Mouse (Mus musculus) heart, postnatal 0 days (tissue): ENCODE data around the gene Oxsr1. TPM values are rescaled to one million over a fixed set of nuclear protein-coding genes. Genes with fewer than 3 reads are reported as not detected.

Experiments
- ATAC-seq: fragments of 200-750 bp; cut with Nextera tagmentation; 2 replicates; pipeline ENCODE4 v1.8.0; 2017; ENCODE audit warnings: low read depth, moderate number of reproducible peaks, moderate library complexity; ENCODE audit not compliant: insufficient read depth
- DNase-seq: peaks from one replicate; pipeline ENCODE4 v3.0.0-alpha.2; 2016; ENCODE audit warnings: low spot score
- H3K27ac ChIP-seq: fragments of 300-500 bp; sonication (generic); 2 replicates; pipeline ENCODE4 v1.5.1; 2014; ENCODE audit warnings: low read depth, mild to moderate bottlenecking
- H3K27me3 ChIP-seq: fragments of 300-500 bp; sonication (generic); 2 replicates; pipeline ENCODE4 v1.6.1; 2014; ENCODE audit warnings: low read length, mixed read lengths; ENCODE audit not compliant: control insufficient read depth, insufficient read depth
- H3K36me3 ChIP-seq: fragments of 300-500 bp; sonication (generic); replicated peaks from 2 replicates; pipeline ENCODE4 v1.6.1; 2014; ENCODE audit warnings: low read length, mixed read lengths; ENCODE audit not compliant: control insufficient read depth, insufficient read depth
- H3K4me1 ChIP-seq: fragments of 300-500 bp; sonication (generic); 2 replicates; pipeline ENCODE4 v1.6.1; 2014; ENCODE audit warnings: antibody characterized with exemption; ENCODE audit not compliant: control insufficient read depth, insufficient read depth
- H3K4me2 ChIP-seq: fragments of 300-500 bp; sonication (generic); 2 replicates; pipeline ENCODE4 v1.6.1; 2014; ENCODE audit warnings: low read depth, mild to moderate bottlenecking, low read length, moderate library complexity
- H3K4me3 ChIP-seq: fragments of 300-500 bp; sonication (generic); 2 replicates; pipeline ENCODE4 v1.5.1; 2014; ENCODE audit warnings: low read depth, low read length
- H3K9ac ChIP-seq: fragments of 300-500 bp; sonication (generic); replicated peaks from 2 replicates; pipeline ENCODE4 v1.6.1; 2014; ENCODE audit warnings: low read depth, low read length, mixed read lengths
- H3K9me3 ChIP-seq: fragments of 300-500 bp; sonication (generic); replicated peaks from 2 replicates; pipeline ENCODE4 v1.6.1; 2016; ENCODE audit warnings: low read length; ENCODE audit not compliant: control insufficient read depth
- CTCF ChIP-seq: IDR thresholded peaks from 2 replicates; pipeline ENCODE4 v1.5.1; 2016; ENCODE audit warnings: antibody characterized with exemption, control low read depth, low read depth
- EP300 ChIP-seq: IDR thresholded peaks from 2 replicates; pipeline ENCODE4 v1.6.1; 2016; ENCODE audit warnings: antibody characterized with exemption, low read depth
- WGBS: fragments of 180-500 bp; shearing (Covaris S2); extraction: QIAGEN DNeasy Blood & Tissue Kit; methylation state at CpG from one replicate; pipeline ENCODE4 v1.1.7; 2014; 5-methylcytosine and 5-hydroxymethylcytosine counted together
- polyA plus RNA-seq: library from polyadenylated mRNA; unstranded; fragments of >200 nt; fragmentation: Nextera tagmentation; extraction: Ambion mirVana; gene quantifications from 2 replicates; pipeline ENCODE4 v1.2.1, GENCODE M21; 2015
- total RNA-seq: library from RNA; depleted of rRNA; stranded (reverse); fragments of >200 nt; gene quantifications from 2 replicates; pipeline ENCODE4 v1.2.3, GENCODE M21; 2014; ENCODE audit warnings: low replicate concordance

Oxsr1 gene
- total and polyA plus RNA-seq, 2 experiments from 2014 or later, result 6.7 to 28.1 TPM

- Histone ChIP-seq H3K4me2 (no peak overlapping the region), H3K4me1 (no peaks in the 10 kb centered on the region), H3K9ac (no peak overlapping the region), H3K27ac (no peak overlapping the region), H3K27me3 (no peaks in the 10 kb centered on the region), H3K36me3 (peaks cover 65% of the 10 kb centered on the region), H3K4me3 (no peak overlapping the region), H3K9me3 (no peaks in the 10 kb centered on the region)
- ATAC-seq, result no peak
- WGBS, result 83% methylated on average over 4 of the region's 4 CpGs
- DNase-seq, result no peak
- TF ChIP-seq CTCF (no peak), EP300 (no peak)
Measured at GRCm38 (mm10) chr9:119263067-119263466, 59.2 kb downstream of the Oxsr1 start.

DNA sequence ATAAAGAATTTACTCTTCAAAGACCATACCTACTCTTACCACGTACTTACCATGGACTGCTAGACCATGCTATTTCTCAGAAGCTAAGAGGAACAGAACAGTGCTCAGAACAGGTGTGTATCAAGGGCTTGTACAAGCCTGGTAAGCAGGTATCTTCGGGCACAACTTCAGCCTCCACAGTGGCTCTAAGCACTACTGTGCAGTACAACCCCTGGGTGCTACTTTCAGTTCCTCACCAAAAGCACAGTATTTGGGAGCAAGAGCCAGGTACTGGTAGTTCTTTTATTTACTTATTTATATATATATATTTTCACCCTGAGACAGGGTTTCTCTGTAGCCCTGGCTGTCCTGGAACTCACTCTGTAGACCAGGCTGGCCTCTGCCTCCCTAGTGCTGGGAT, 61.4 kb downstream of the Oxsr1 start:
- WGBS, result 91% methylated on average over 2 of the region's 2 CpGs
- ATAC-seq, result no peak
- Histone ChIP-seq H3K4me2 (no peak overlapping the region), H3K9me3 (no peaks in the 10 kb centered on the region), H3K4me3 (no peak overlapping the region), H3K27ac (no peak overlapping the region), H3K4me1 (no peaks in the 10 kb centered on the region), H3K36me3 (peaks cover 69% of the 10 kb centered on the region), H3K27me3 (no peaks in the 10 kb centered on the region), H3K9ac (no peak overlapping the region)
- no peak for TF ChIP-seq EP300
- no peak for TF ChIP-seq CTCF
- no peak for DNase-seq

DNA sequence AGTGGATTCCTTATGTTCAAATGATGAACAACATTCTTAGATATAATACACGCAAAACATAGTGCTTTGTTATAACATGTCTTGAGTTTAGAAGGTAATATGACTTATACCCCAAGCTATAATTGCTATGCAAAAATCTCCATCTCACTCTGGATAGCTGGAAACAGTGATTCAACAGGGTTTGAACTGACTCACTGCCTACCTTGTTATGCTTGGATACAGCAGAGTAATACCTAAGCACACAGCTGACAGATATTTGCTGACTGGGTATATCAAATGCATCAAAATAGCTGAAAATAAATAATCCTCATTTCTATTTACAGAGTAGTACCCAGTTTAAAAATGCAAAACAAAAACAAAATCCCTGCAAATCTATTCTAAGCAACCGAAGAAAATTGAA, 63.4 kb downstream of the Oxsr1 start:
- no peaks in the 10 kb centered on the region for H3K4me1 ChIP-seq
- no peak overlapping the region for H3K9ac ChIP-seq
- H3K4me3 ChIP-seq, result no peak overlapping the region
- no peak for TF ChIP-seq EP300
- TF ChIP-seq CTCF, result no peak
- no peak for ATAC-seq
- WGBS, result 92% methylated on average over 2 of the region's 2 CpGs
- H3K4me2 ChIP-seq, result no peak overlapping the region
- DNase-seq, result no peak
- no peak overlapping the region for H3K27ac ChIP-seq
- H3K9me3 ChIP-seq, result no peaks in the 10 kb centered on the region
- H3K27me3 ChIP-seq, result no peaks in the 10 kb centered on the region
- H3K36me3 ChIP-seq, result peaks cover 67% of the 10 kb centered on the region

GRCm38 (mm10) chr9:119258128-119258527, 64.1 kb downstream of the Oxsr1 start:
- 59% methylated on average over 5 of the region's 5 CpGs for WGBS
- no peak overlapping the region for H3K4me2 ChIP-seq
- H3K4me3 ChIP-seq, result no peak overlapping the region
- no peak for ATAC-seq
- TF ChIP-seq CTCF (no peak), EP300 (no peak)
- H3K9me3 ChIP-seq, result no peaks in the 10 kb centered on the region
- H3K36me3 ChIP-seq, result peaks cover 70% of the 10 kb centered on the region
- H3K4me1 ChIP-seq, result no peaks in the 10 kb centered on the region
- H3K27ac ChIP-seq, result no peak overlapping the region
- H3K9ac ChIP-seq, result no peak overlapping the region
- H3K27me3 ChIP-seq, result no peaks in the 10 kb centered on the region
- DNase-seq, result no peak

DNA sequence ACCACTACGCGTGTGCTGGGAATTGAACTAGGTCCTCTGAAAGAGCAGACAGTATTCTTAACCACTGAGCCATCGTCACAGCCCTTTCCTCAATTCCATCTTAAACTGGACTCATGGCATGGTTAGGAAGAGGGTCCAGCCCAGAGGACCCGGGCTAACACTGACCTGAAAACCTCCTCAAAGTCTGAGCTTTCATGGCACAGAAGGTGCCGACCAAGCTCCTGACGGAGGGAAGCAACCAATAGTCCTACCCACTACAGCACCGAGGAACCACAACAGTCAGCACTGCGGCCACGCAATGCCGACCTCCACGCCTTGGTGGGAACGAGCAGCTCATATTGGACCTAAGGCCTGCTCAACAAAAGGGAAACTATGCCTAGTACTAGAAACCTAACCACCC, 66.1 kb downstream of the Oxsr1 start:
- Histone ChIP-seq H3K4me2 (no peak overlapping the region), H3K9ac (no peak overlapping the region), H3K27ac (no peak overlapping the region), H3K36me3 (peaks cover 76% of the 10 kb centered on the region), H3K4me3 (no peak overlapping the region), H3K27me3 (no peaks in the 10 kb centered on the region), H3K4me1 (no peaks in the 10 kb centered on the region), H3K9me3 (no peaks in the 10 kb centered on the region)
- DNase-seq, result no peak
- no peak for ATAC-seq
- TF ChIP-seq CTCF, result no peak
- TF ChIP-seq EP300, result no peak
- 96% methylated on average over 12 of the region's 12 CpGs for WGBS

DNA sequence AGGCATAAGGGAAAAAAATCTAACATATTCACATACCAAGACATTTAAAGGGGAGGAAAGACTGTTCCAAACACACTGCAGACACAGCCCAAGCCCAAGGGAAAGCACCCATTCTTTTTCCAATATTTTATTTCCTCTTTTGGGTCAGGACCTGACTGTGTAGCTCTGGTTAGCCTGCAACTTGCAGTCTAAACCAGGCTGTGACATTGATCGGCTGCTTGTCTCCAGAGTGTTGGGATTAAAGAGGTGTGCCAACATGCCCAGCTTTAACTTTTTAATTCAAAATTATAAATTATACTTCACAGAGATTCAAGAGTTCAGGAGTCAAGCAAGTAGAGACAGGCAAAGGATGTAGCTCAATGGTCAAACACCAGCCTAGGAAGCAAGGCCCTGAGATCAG, 67.1 kb downstream of the Oxsr1 start:
- H3K27me3 ChIP-seq, result no peaks in the 10 kb centered on the region
- TF ChIP-seq EP300 (no peak), CTCF (no peak)
- WGBS, result 88% methylated on average over 1 of the region's 1 CpGs
- no peak overlapping the region for H3K4me2 ChIP-seq
- ATAC-seq (no peak), DNase-seq (no peak)
- H3K4me1 ChIP-seq, result no peaks in the 10 kb centered on the region
- peaks cover 79% of the 10 kb centered on the region for H3K36me3 ChIP-seq
- H3K9me3 ChIP-seq, result no peaks in the 10 kb centered on the region
- H3K9ac ChIP-seq, result no peak overlapping the region
- no peak overlapping the region for H3K27ac ChIP-seq
- no peak overlapping the region for H3K4me3 ChIP-seq
